Mouse (Mus musculus) myocyte (in vitro differentiated cells): ENCODE measurements around the gene Gnao1.

Experiments
- CEBPB ChIP-seq: IDR thresholded peaks from 2 replicates; pipeline ENCODE4 v1.6.1; 2011; ENCODE audit warnings: mild to moderate bottlenecking, moderate library complexity; ENCODE audit not compliant: poor library complexity, insufficient read depth, severe bottlenecking
- E2F4 ChIP-seq: IDR thresholded peaks from one replicate; pipeline ENCODE4 v1.6.1; 2011; ENCODE audit warnings: mild to moderate bottlenecking, control low read depth, moderate library complexity; ENCODE audit not compliant: insufficient read depth
- MAX ChIP-seq: IDR thresholded peaks from one replicate; pipeline ENCODE4 v1.6.1; 2011; ENCODE audit warnings: low read depth, mild to moderate bottlenecking, control low read depth
- POLR2A ChIP-seq: IDR thresholded peaks from one replicate; pipeline ENCODE4 v1.6.1; 2011; ENCODE audit warnings: low read depth, mild to moderate bottlenecking, control low read depth, moderate library complexity; ENCODE audit not compliant: insufficient read length
- POLR2AphosphoS2 ChIP-seq: IDR thresholded peaks from one replicate; pipeline ENCODE4 v1.6.1; 2011; ENCODE audit warnings: low read depth, control low read depth; ENCODE audit not compliant: insufficient read length
- REST ChIP-seq: IDR thresholded peaks from one replicate; pipeline ENCODE4 v1.6.1; 2011; ENCODE audit warnings: mild to moderate bottlenecking, control low read depth, moderate library complexity; ENCODE audit not compliant: insufficient read depth, insufficient read length
- TCF12 ChIP-seq: IDR thresholded peaks from one replicate; pipeline ENCODE4 v1.6.1; 2011; ENCODE audit warnings: mild to moderate bottlenecking, control low read depth; ENCODE audit not compliant: poor library complexity, insufficient read depth, severe bottlenecking
- TCF3 ChIP-seq: IDR thresholded peaks from one replicate; pipeline ENCODE4 v1.6.1; 2011; ENCODE audit warnings: low read depth, control low read depth; ENCODE audit not compliant: insufficient read length
- USF1 ChIP-seq: IDR thresholded peaks from one replicate; pipeline ENCODE4 v1.6.1; 2011; ENCODE audit warnings: low read depth, mild to moderate bottlenecking, control low read depth, moderate library complexity

DNA sequence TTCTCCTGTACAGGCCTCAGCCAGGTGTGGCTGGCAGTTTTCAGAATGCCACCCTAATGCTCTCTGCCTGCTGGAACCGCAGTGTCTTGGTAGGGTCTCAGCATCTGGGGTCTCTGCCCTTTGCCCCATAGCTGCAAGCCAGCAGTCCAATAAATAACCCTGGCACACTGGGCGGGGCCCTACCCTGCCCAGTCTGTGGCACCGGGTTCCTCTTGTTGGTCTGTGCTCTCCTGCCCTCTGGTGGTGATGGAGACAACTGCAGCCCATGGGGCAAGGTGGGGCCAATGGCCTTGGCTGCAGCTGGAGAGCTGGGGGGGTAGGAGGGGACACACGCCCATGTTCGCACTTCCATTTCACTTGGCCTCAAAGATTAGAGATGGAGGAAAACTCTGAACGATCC, 123.1 kb downstream of the Gnao1 start:
- no peak for TF ChIP-seq POLR2A
- no peak for TF ChIP-seq MAX
- TF ChIP-seq TCF3, result no peak
- TF ChIP-seq CEBPB, result no peak
- TF ChIP-seq TCF12, result no peak
- no peak for TF ChIP-seq REST
- no peak for TF ChIP-seq POLR2AphosphoS2
- TF ChIP-seq E2F4, result no peak
- no peak for TF ChIP-seq USF1
